ENCODE assay signal across 9 mouse cellular contexts in genomic region chr2:164913428-164913786, GRCm38 (mm10). TPM values are rescaled to one million over a fixed set of nuclear protein-coding genes. Genes with fewer than 3 reads are reported as not detected.
DNase-seq lines count a peak whose midpoint lies in the region; ATAC-seq and TF ChIP-seq lines count a peak whose summit lies in the region.
"Had no signal": no experiment of that assay in that cellular context is flagged by ENCODE, and none has a peak within 500 bp of the region (broad histone marks: within the 10 kb centered on the region; RNA-seq: fewer than 3 reads in every experiment).

No protein-coding gene starts in this region.

- no peaks in the 10 kb centered on the region for H3K9me3 ChIP-seq in heart, embryonic 11.5 days (replicated peaks; ENCODE audit: control insufficient read depth, low read length)
- H3K9me3 ChIP-seq in liver, embryonic 12.5 days (replicated peaks): no peaks in the 10 kb centered on the region
- H3K9me3 ChIP-seq in forebrain, postnatal 0 days (ENCODE audit: low read length): no peaks in the 10 kb centered on the region
- H3K9me3 ChIP-seq: hindbrain, embryonic 15.5 days had no signal

- H3K4me3 ChIP-seq in heart, embryonic 11.5 days (ENCODE audit: low read depth, low read length): no peak overlapping the region
- no peak overlapping the region for H3K4me3 ChIP-seq in liver, embryonic 12.5 days
- no peak overlapping the region; the same call in 1 of the 2 replicates for H3K4me3 ChIP-seq in spleen, adult 2 months (ENCODE audit: extremely low read depth, insufficient read depth, insufficient read length)
- H3K4me3 ChIP-seq in forebrain, postnatal 0 days (ENCODE audit: low read depth, low read length): no peak overlapping the region
- H3K4me3 ChIP-seq: hindbrain, embryonic 15.5 days had no signal

- H3K4me1 ChIP-seq in heart, embryonic 11.5 days (ENCODE audit: control insufficient read depth, insufficient read depth, low read length): peaks cover 13% of the 10 kb centered on the region
- peaks cover 48% of the 10 kb centered on the region for H3K4me1 ChIP-seq in liver, embryonic 12.5 days
- H3K4me1 ChIP-seq in spleen, adult 2 months (ENCODE audit: control insufficient read depth, insufficient read depth, insufficient read length): peaks cover 29% of the 10 kb centered on the region; the same call in 1 of the 2 replicates
- no peaks in the 10 kb centered on the region; the same call in 1 of the 2 replicates for H3K4me1 ChIP-seq in forebrain, postnatal 0 days (ENCODE audit: insufficient read depth)

- H3K9ac ChIP-seq in heart, embryonic 11.5 days (ENCODE audit: low read depth, low read length): no peak overlapping the region
- peak overlapping the region; percentile 1; the same call in 1 of the 2 replicates for H3K9ac ChIP-seq in liver, embryonic 12.5 days
- no peak overlapping the region for H3K9ac ChIP-seq in forebrain, postnatal 0 days
- H3K9ac ChIP-seq: hindbrain, embryonic 15.5 days had no signal

- peak; percentile 20; the same call in 1 of the 2 replicates for TF ChIP-seq POLR2A in spleen, adult 2 months (IDR thresholded peaks at IDR 0.05; ENCODE audit: low read depth, low read length)

- H3K27me3 ChIP-seq in heart, embryonic 11.5 days (ENCODE audit: control insufficient read depth, insufficient read depth, low read length): no peaks in the 10 kb centered on the region; the same call in 1 of the 2 replicates
- no peaks in the 10 kb centered on the region for H3K27me3 ChIP-seq in liver, embryonic 12.5 days (replicated peaks)
- no peaks in the 10 kb centered on the region for H3K27me3 ChIP-seq in spleen, adult 2 months (ENCODE audit: control insufficient read depth, insufficient read depth, low read length)
- H3K27me3 ChIP-seq in forebrain, postnatal 0 days (ENCODE audit: insufficient read depth, low read length): no peaks in the 10 kb centered on the region
- H3K27me3 ChIP-seq: hindbrain, embryonic 15.5 days had no signal

- no peak overlapping the region for H3K4me2 ChIP-seq in heart, embryonic 11.5 days
- H3K4me2 ChIP-seq in liver, embryonic 12.5 days: peak overlapping the region; percentile 27; the same call in 1 of the 2 replicates
- no peak overlapping the region for H3K4me2 ChIP-seq in forebrain, postnatal 0 days (ENCODE audit: low read depth)
- H3K4me2 ChIP-seq: hindbrain, embryonic 15.5 days had no signal

- peak; percentile 55 for DNase-seq in heart, adult 8-10 months (ENCODE audit: low spot score)
- peak; percentile 67 for DNase-seq in R1 (ENCODE audit: low read depth, low spot score)
- DNase-seq in spleen, adult 2 months (ENCODE audit: low read depth in 1 of 2, low spot score in 2 of 2): peak; percentile 73 to 87
- no peak for DNase-seq in frontal cortex, postnatal 25 days (ENCODE audit: low spot score in 2 of 2)
- DNase-seq in forebrain, postnatal 0 days: no peak
- DNase-seq in right cerebral cortex, postnatal 14 days: no peak

- no peak for TF ChIP-seq CTCF in spleen, adult 2 months (IDR thresholded peaks at IDR 0.05; ENCODE audit: extremely low read depth, insufficient read depth, insufficient read length, insufficient replicate concordance)
- TF ChIP-seq CTCF in forebrain, postnatal 0 days (IDR thresholded peaks at IDR 0.05; ENCODE audit: low read depth): no peak

- H3K36me3 ChIP-seq in heart, embryonic 11.5 days (ENCODE audit: control insufficient read depth, insufficient read depth, low read length): peaks cover 7% of the 10 kb centered on the region
- peaks cover 18% of the 10 kb centered on the region for H3K36me3 ChIP-seq in liver, embryonic 12.5 days
- peaks cover 5% of the 10 kb centered on the region for H3K36me3 ChIP-seq in spleen, adult 2 months (ENCODE audit: control insufficient read depth, insufficient read depth, low read length)
- peaks cover 8% of the 10 kb centered on the region for H3K36me3 ChIP-seq in forebrain, postnatal 0 days (ENCODE audit: insufficient read depth)

- no peak for ATAC-seq in heart, embryonic 11.5 days (replicated peaks; ENCODE audit: insufficient number of reproducible peaks, low FRiP score, low TSS enrichment)
- no peak for ATAC-seq in liver, embryonic 12.5 days
- ATAC-seq in forebrain, postnatal 0 days: no peak

- H3K27ac ChIP-seq in heart, embryonic 11.5 days (ENCODE audit: low read depth, low read length): no peak overlapping the region
- peak overlapping the region; percentile 73 for H3K27ac ChIP-seq in liver, embryonic 12.5 days
- peak overlapping the region; percentile 91 for H3K27ac ChIP-seq in spleen, adult 2 months (ENCODE audit: insufficient read depth, low read length)
- H3K27ac ChIP-seq in forebrain, postnatal 0 days (ENCODE audit: low read depth, low read length): no peak overlapping the region
- H3K27ac ChIP-seq: hindbrain, embryonic 15.5 days had no signal

- WGBS in heart, embryonic 11.5 days (ENCODE audit: insufficient replicate concordance): 83% methylated on average over 2 of the region's 2 CpGs
- WGBS in liver, embryonic 12.5 days (ENCODE audit: insufficient replicate concordance): 60% methylated on average over 2 of the region's 2 CpGs
- WGBS in spleen, adult 2 months: 28% methylated on average over 2 of the region's 2 CpGs
- 98% methylated on average over 2 of the region's 2 CpGs for WGBS in forebrain, postnatal 0 days

RNA-seq across cellular contexts. Expression of gene Zfp335, which starts 1.9 kb away (rescaled TPM):
- total RNA-seq in heart, adult 8-10 months (2022): 1 to 10 TPM; 7.6 to 8.5 (median 8.2) TPM
- 8.8 and 8.9 TPM in 2 replicates for polyA plus RNA-seq in heart, embryonic 11.5 days (2014; fragmentation: Nextera tagmentation; extraction: Ambion mirVana)
- polyA plus RNA-seq in liver, embryonic 12.5 days (2016; fragmentation: Nextera tagmentation; extraction: Ambion mirVana): 10.5 and 11.2 TPM in 2 replicates
- polyA plus RNA-seq in spleen, adult 2 months (2012; rRNA removed): 37.8 and 47.5 TPM in 2 replicates
- 20.9 and 26.0 TPM in 2 replicates for total RNA-seq in forebrain, postnatal 0 days (2014; rRNA removed)
- 10.0 and 11.2 TPM in 2 replicates for polyA plus RNA-seq in forebrain, postnatal 0 days (2015; fragmentation: Nextera tagmentation; extraction: Ambion mirVana)

RNA-seq across cellular contexts. Expression of gene Mmp9, which starts 27.2 kb away (rescaled TPM):
- 1 to 10 TPM in 2 of 4 experiments, under 1 TPM in 2; 0.84 to 1.2 (median 0.98) TPM for total RNA-seq in heart, adult 8-10 months (2022)
- 0.16 and 0.46 TPM in 2 replicates for polyA plus RNA-seq in heart, embryonic 11.5 days (2014; fragmentation: Nextera tagmentation; extraction: Ambion mirVana)
- polyA plus RNA-seq in liver, embryonic 12.5 days (2016; fragmentation: Nextera tagmentation; extraction: Ambion mirVana): 1.9 TPM in 2 replicates
- polyA plus RNA-seq in spleen, adult 2 months (2012; rRNA removed): 16.0 and 26.6 TPM in 2 replicates
- total RNA-seq in forebrain, postnatal 0 days (2014; rRNA removed): 5.3 and 14.2 TPM in 2 replicates
- polyA plus RNA-seq in forebrain, postnatal 0 days (2015; fragmentation: Nextera tagmentation; extraction: Ambion mirVana): 5.3 and 8.3 TPM in 2 replicates

RNA-seq across cellular contexts. Expression of gene Pcif1, which starts 34.3 kb away (rescaled TPM):
- 10 to 100 TPM; 23.3 to 34.7 (median 33.0) TPM for total RNA-seq in heart, adult 8-10 months (2022)
- polyA plus RNA-seq in heart, embryonic 11.5 days (2014; fragmentation: Nextera tagmentation; extraction: Ambion mirVana): 50.1 and 54.8 TPM in 2 replicates
- polyA plus RNA-seq in liver, embryonic 12.5 days (2016; fragmentation: Nextera tagmentation; extraction: Ambion mirVana): 48.6 and 51.5 TPM in 2 replicates
- 33.2 and 36.7 TPM in 2 replicates for polyA plus RNA-seq in spleen, adult 2 months (2012; rRNA removed)
- total RNA-seq in forebrain, postnatal 0 days (2014; rRNA removed): 67.3 and 82.2 TPM in 2 replicates
- 104 and 115 TPM in 2 replicates for polyA plus RNA-seq in forebrain, postnatal 0 days (2015; fragmentation: Nextera tagmentation; extraction: Ambion mirVana)

RNA-seq across cellular contexts. Expression of gene Slc12a5, which starts 47.2 kb away (rescaled TPM):
- 1 to 10 TPM; 1.2 to 4.2 (median 2.8) TPM for total RNA-seq in heart, adult 8-10 months (2022)
- 1.0 and 1.6 TPM in 2 replicates for polyA plus RNA-seq in heart, embryonic 11.5 days (2014; fragmentation: Nextera tagmentation; extraction: Ambion mirVana)
- 0.50 and 0.63 TPM in 2 replicates for polyA plus RNA-seq in liver, embryonic 12.5 days (2016; fragmentation: Nextera tagmentation; extraction: Ambion mirVana)
- 1.2 and 1.3 TPM in 2 replicates for polyA plus RNA-seq in spleen, adult 2 months (2012; rRNA removed)
- 83.2 and 139 TPM in 2 replicates for total RNA-seq in forebrain, postnatal 0 days (2014; rRNA removed)
- polyA plus RNA-seq in forebrain, postnatal 0 days (2015; fragmentation: Nextera tagmentation; extraction: Ambion mirVana): 24.5 and 41.6 TPM in 2 replicates

RNA-seq across cellular contexts. Expression of gene Pltp, which starts 55.9 kb away (rescaled TPM):
- 10 to 100 TPM; 32.8 to 40.4 (median 35.7) TPM for total RNA-seq in heart, adult 8-10 months (2022)
- 10.4 and 10.8 TPM in 2 replicates for polyA plus RNA-seq in heart, embryonic 11.5 days (2014; fragmentation: Nextera tagmentation; extraction: Ambion mirVana)
- polyA plus RNA-seq in liver, embryonic 12.5 days (2016; fragmentation: Nextera tagmentation; extraction: Ambion mirVana): 8.4 and 8.7 TPM in 2 replicates
- polyA plus RNA-seq in spleen, adult 2 months (2012; rRNA removed): 48.3 and 51.8 TPM in 2 replicates
- total RNA-seq in forebrain, postnatal 0 days (2014; rRNA removed): 28.2 and 43.4 TPM in 2 replicates
- polyA plus RNA-seq in forebrain, postnatal 0 days (2015; fragmentation: Nextera tagmentation; extraction: Ambion mirVana): 67.9 and 80.7 TPM in 2 replicates

Comparison
In these comparisons a context has a peak if more than half of its experiments do, and no peak if none do; other contexts are left out.
1. DNase-seq: peak in heart, adult 8-10 months (single experiment), R1 (single experiment) and spleen, adult 2 months (2 of 2); none in frontal cortex, postnatal 25 days (0 of 2), forebrain, postnatal 0 days (single experiment) and right cerebral cortex, postnatal 14 days (single experiment).
2. H3K27ac ChIP-seq: peak in liver, embryonic 12.5 days (single experiment) and spleen, adult 2 months (single experiment); none in heart, embryonic 11.5 days (single experiment) and forebrain, postnatal 0 days (single experiment).